Mouse (Mus musculus) lung, postnatal 36 days (tissue): ENCODE measurements around the gene Kctd17.

Source experiments
- DNase-seq: peaks from one replicate; pipeline ENCODE4 v3.0.0; 2022; ENCODE audit warnings: mixed read lengths

The Kctd17 gene

DNA sequence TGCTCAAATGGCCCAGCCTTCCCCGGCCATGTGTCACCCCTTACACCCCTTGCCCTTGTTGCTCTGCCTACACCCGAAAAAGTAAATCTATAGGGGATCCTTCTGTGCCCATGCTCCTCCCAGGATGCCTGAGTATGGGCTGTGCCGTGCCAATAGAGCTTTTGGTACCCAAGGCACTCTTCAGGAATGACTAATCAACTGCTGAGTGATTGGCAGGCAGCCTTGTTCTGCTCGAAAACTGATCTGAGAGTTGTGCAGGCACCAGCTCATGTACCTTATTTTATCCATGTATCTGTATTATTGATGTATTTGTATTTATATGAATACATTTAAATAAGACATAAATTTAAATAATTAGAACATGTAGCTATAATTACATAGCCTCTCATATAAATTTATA, 58.7 kb downstream of the Kctd17 start:
- DNase-seq, result no peak
